Mouse (Mus musculus) heart, postnatal 0 days (tissue): ENCODE measurements around the gene Slc46a2. TPM values are rescaled to one million over a fixed set of nuclear protein-coding genes. Genes with fewer than 3 reads are reported as not detected.

Experiments
- ATAC-seq: fragments of 200-750 bp; cut with Nextera tagmentation; 2 replicates; pipeline ENCODE4 v1.8.0; 2017; ENCODE audit warnings: low read depth, moderate number of reproducible peaks, moderate library complexity; ENCODE audit not compliant: insufficient read depth
- DNase-seq: peaks from one replicate; pipeline ENCODE4 v3.0.0-alpha.2; 2016; ENCODE audit warnings: low spot score
- H3K27ac ChIP-seq: fragments of 300-500 bp; sonication (generic); 2 replicates; pipeline ENCODE4 v1.5.1; 2014; ENCODE audit warnings: low read depth, mild to moderate bottlenecking
- H3K27me3 ChIP-seq: fragments of 300-500 bp; sonication (generic); 2 replicates; pipeline ENCODE4 v1.6.1; 2014; ENCODE audit warnings: low read length, mixed read lengths; ENCODE audit not compliant: control insufficient read depth, insufficient read depth
- H3K36me3 ChIP-seq: fragments of 300-500 bp; sonication (generic); replicated peaks from 2 replicates; pipeline ENCODE4 v1.6.1; 2014; ENCODE audit warnings: low read length, mixed read lengths; ENCODE audit not compliant: control insufficient read depth, insufficient read depth
- H3K4me1 ChIP-seq: fragments of 300-500 bp; sonication (generic); 2 replicates; pipeline ENCODE4 v1.6.1; 2014; ENCODE audit warnings: antibody characterized with exemption; ENCODE audit not compliant: control insufficient read depth, insufficient read depth
- H3K4me2 ChIP-seq: fragments of 300-500 bp; sonication (generic); 2 replicates; pipeline ENCODE4 v1.6.1; 2014; ENCODE audit warnings: low read depth, mild to moderate bottlenecking, low read length, moderate library complexity
- H3K4me3 ChIP-seq: fragments of 300-500 bp; sonication (generic); 2 replicates; pipeline ENCODE4 v1.5.1; 2014; ENCODE audit warnings: low read depth, low read length
- H3K9ac ChIP-seq: fragments of 300-500 bp; sonication (generic); replicated peaks from 2 replicates; pipeline ENCODE4 v1.6.1; 2014; ENCODE audit warnings: low read depth, low read length, mixed read lengths
- H3K9me3 ChIP-seq: fragments of 300-500 bp; sonication (generic); replicated peaks from 2 replicates; pipeline ENCODE4 v1.6.1; 2016; ENCODE audit warnings: low read length; ENCODE audit not compliant: control insufficient read depth
- CTCF ChIP-seq: IDR thresholded peaks from 2 replicates; pipeline ENCODE4 v1.5.1; 2016; ENCODE audit warnings: antibody characterized with exemption, control low read depth, low read depth
- EP300 ChIP-seq: IDR thresholded peaks from 2 replicates; pipeline ENCODE4 v1.6.1; 2016; ENCODE audit warnings: antibody characterized with exemption, low read depth
- WGBS: fragments of 180-500 bp; shearing (Covaris S2); extraction: QIAGEN DNeasy Blood & Tissue Kit; methylation state at CpG from one replicate; pipeline ENCODE4 v1.1.7; 2014; 5-methylcytosine and 5-hydroxymethylcytosine counted together
- polyA plus RNA-seq: library from polyadenylated mRNA; unstranded; fragments of >200 nt; fragmentation: Nextera tagmentation; extraction: Ambion mirVana; gene quantifications from 2 replicates; pipeline ENCODE4 v1.2.1, GENCODE M21; 2015
- total RNA-seq: library from RNA; depleted of rRNA; stranded (reverse); fragments of >200 nt; gene quantifications from 2 replicates; pipeline ENCODE4 v1.2.3, GENCODE M21; 2014; ENCODE audit warnings: low replicate concordance

The Slc46a2 gene
- total and polyA plus RNA-seq, 2 experiments from 2014 or later: 0.14 to 2.5 TPM

GRCm38 (mm10) chr4:59928347-59928746 is 13.5 kb upstream of the Slc46a2 start:
- peak; percentile 89 for TF ChIP-seq CTCF
- no peak for TF ChIP-seq EP300
- ATAC-seq (peak; percentile 88), DNase-seq (peak; percentile 86)
- H3K4me2 ChIP-seq: no peak overlapping the region
- H3K4me1 ChIP-seq: peaks cover 6% of the 10 kb centered on the region; the same call in 1 of the 2 replicates
- no peaks in the 10 kb centered on the region for H3K27me3 ChIP-seq
- 10% methylated on average over 6 of the region's 6 CpGs for WGBS
- H3K9ac ChIP-seq: no peak overlapping the region
- no peak overlapping the region for H3K27ac ChIP-seq
- no peaks in the 10 kb centered on the region for H3K36me3 ChIP-seq
- H3K4me3 ChIP-seq: no peak overlapping the region
- no peaks in the 10 kb centered on the region for H3K9me3 ChIP-seq

- ATAC-seq: no peak
Observed at GRCm38 (mm10) chr4:59927666-59928065, 12.8 kb upstream of the Slc46a2 start.

GRCm38 (mm10) chr4:59925082-59925481 is 10.2 kb upstream of the Slc46a2 start:
- H3K4me3 ChIP-seq: no peak overlapping the region
- H3K27me3 ChIP-seq: no peaks in the 10 kb centered on the region
- no peaks in the 10 kb centered on the region for H3K9me3 ChIP-seq
- 88% methylated on average over 9 of the region's 9 CpGs for WGBS
- ATAC-seq: no peak
- no peak overlapping the region for H3K27ac ChIP-seq
- TF ChIP-seq EP300 (no peak), CTCF (no peak)
- DNase-seq: no peak
- H3K9ac ChIP-seq: no peak overlapping the region
- peaks cover 14% of the 10 kb centered on the region for H3K4me1 ChIP-seq
- H3K36me3 ChIP-seq: no peaks in the 10 kb centered on the region
- no peak overlapping the region for H3K4me2 ChIP-seq

More at GRCm38 (mm10) chr4:59927666-59928065, 12.8 kb upstream of the Slc46a2 start:
- no peak for DNase-seq
- 78% methylated on average over 3 of the region's 3 CpGs for WGBS
- no peak for TF ChIP-seq CTCF
- no peaks in the 10 kb centered on the region for H3K9me3 ChIP-seq
- no peak overlapping the region for H3K9ac ChIP-seq
- peaks cover 6% of the 10 kb centered on the region; the same call in 1 of the 2 replicates for H3K4me1 ChIP-seq
- H3K27me3 ChIP-seq: no peaks in the 10 kb centered on the region
- no peak overlapping the region for H3K4me3 ChIP-seq
- H3K4me2 ChIP-seq: no peak overlapping the region
- no peak overlapping the region for H3K27ac ChIP-seq
- H3K36me3 ChIP-seq: no peaks in the 10 kb centered on the region

GRCm38 (mm10) chr4:59917966-59918365 is 3.1 kb upstream of the Slc46a2 start:
- no peak for ATAC-seq
- WGBS: 90% methylated on average over 3 of the region's 3 CpGs

GRCm38 (mm10) chr4:59908785-59909184 is 6.1 kb downstream of the Slc46a2 start:
- H3K27ac ChIP-seq: no peak overlapping the region
- TF ChIP-seq EP300: no peak
- no peak for TF ChIP-seq CTCF
- no peak overlapping the region for H3K9ac ChIP-seq
- 100% methylated on average over 2 of the region's 2 CpGs for WGBS
- no peak overlapping the region for H3K4me3 ChIP-seq
- no peaks in the 10 kb centered on the region for H3K27me3 ChIP-seq
- ATAC-seq (no peak), DNase-seq (no peak)
- H3K4me1 ChIP-seq: 0 out of 2 replicates have a peak, but pooled peaks cover 5% of the 10 kb centered on the region
- H3K36me3 ChIP-seq: no peaks in the 10 kb centered on the region
- no peaks in the 10 kb centered on the region for H3K9me3 ChIP-seq
- no peak overlapping the region for H3K4me2 ChIP-seq

More at GRCm38 (mm10) chr4:59917966-59918365, 3.1 kb upstream of the Slc46a2 start:
- Histone ChIP-seq H3K27me3 (no peaks in the 10 kb centered on the region), H3K36me3 (no peaks in the 10 kb centered on the region), H3K9ac (no peak overlapping the region), H3K4me2 (no peak overlapping the region), H3K27ac (no peak overlapping the region), H3K4me3 (no peak overlapping the region), H3K4me1 (peaks cover 8% of the 10 kb centered on the region), H3K9me3 (no peaks in the 10 kb centered on the region)
- no peak for DNase-seq
- TF ChIP-seq CTCF (no peak), EP300 (no peak)

GRCm38 (mm10) chr4:59907657-59908230 is 7.1 kb downstream of the Slc46a2 start:
- H3K4me3 ChIP-seq: no peak overlapping the region

More at GRCm38 (mm10) chr4:59907657-59908230, 7.1 kb downstream of the Slc46a2 start:
- Histone ChIP-seq H3K4me1 (0 out of 2 replicates have a peak, but pooled peaks cover 5% of the 10 kb centered on the region), H3K4me2 (no peak overlapping the region), H3K27me3 (no peaks in the 10 kb centered on the region), H3K9ac (no peak overlapping the region), H3K9me3 (no peaks in the 10 kb centered on the region), H3K27ac (no peak overlapping the region), H3K36me3 (no peaks in the 10 kb centered on the region)
- 63% methylated on average over 10 of the region's 10 CpGs for WGBS
- DNase-seq (no peak), ATAC-seq (no peak)
- TF ChIP-seq CTCF (no peak), EP300 (no peak)
